In genomic region chr14:55234639-55235038, GRCm38 (mm10) we compare ENCODE assay signal across 25 mouse cellular contexts. TPM values are rescaled to one million over a fixed set of nuclear protein-coding genes. Genes with fewer than 3 reads are reported as not detected.
A peak's percentile ranks its signal among the peaks of the same experiment; 100 is the strongest.
DNase-seq lines count a peak whose midpoint lies in the region; TF ChIP-seq lines count a peak whose summit lies in the region.
"Had no signal": no experiment of that assay in that cellular context is flagged by ENCODE, and none has a peak within 500 bp of the region (broad histone marks: within the 10 kb centered on the region; RNA-seq: fewer than 3 reads in every experiment).

No protein-coding gene starts in this region.

- TF ChIP-seq POLR2A in cerebellum, adult 2 months (IDR thresholded peaks at IDR 0.05; ENCODE audit: borderline replicate concordance, insufficient read depth, low read length): no peak

- no peak overlapping the region for H3K27ac ChIP-seq in cerebellum, adult 2 months (ENCODE audit: insufficient read depth, low read length)
- H3K27ac ChIP-seq: embryonic facial prominence, embryonic 10.5 days; forebrain, embryonic 13.5 days; gastrocnemius, adult 2 months; heart, embryonic 10.5 days; hindbrain, embryonic 13.5 days; hindbrain, postnatal 0 days had no signal

- no peak for TF ChIP-seq CTCF in cerebellum, adult 2 months (IDR thresholded peaks at IDR 0.05; ENCODE audit: borderline replicate concordance, insufficient read depth, low read depth, low read length)

- no peaks in the 10 kb centered on the region for H3K4me1 ChIP-seq in cerebellum, adult 2 months (ENCODE audit: control insufficient read depth, insufficient read depth, low read length)
- H3K4me1 ChIP-seq: embryonic facial prominence, embryonic 10.5 days; forebrain, embryonic 13.5 days; heart, embryonic 10.5 days; hindbrain, embryonic 13.5 days had no signal

- 82% methylated on average over 11 of the region's 11 CpGs for WGBS in cerebellum, adult 2 months

- no peaks in the 10 kb centered on the region for H3K27me3 ChIP-seq in cerebellum, adult 2 months (ENCODE audit: control insufficient read depth, insufficient read depth, low read length)
- H3K27me3 ChIP-seq: forebrain, embryonic 13.5 days; hindbrain, embryonic 13.5 days had no signal

- peak; percentile 19 for DNase-seq in adrenal gland, postnatal 14 days
- no peak for DNase-seq in adrenal gland, postnatal 10 days
- DNase-seq in layer of hippocampus, adult 9-11 months: peak; percentile 6
- no peak for DNase-seq in layer of hippocampus, adult 9-10 months (ENCODE audit: low spot score)
- DNase-seq in right cerebral cortex, adult 18-20 months: peak; percentile 11
- no peak for DNase-seq in right cerebral cortex, postnatal 4 days
- peak; percentile 4 to 7 for DNase-seq in right cerebral cortex, postnatal 36 days (ENCODE audit: low spot score in 2 of 2)
- no peak for DNase-seq in cerebellum, adult 2 months
- DNase-seq: adrenal gland, adult 8-10 months; B cell, adult 2 months; cerebellum, adult 18-20 months; cerebellum, postnatal 10 days; forebrain, postnatal 0 days; gastrocnemius, adult 2 months; gastrocnemius, postnatal 25 days; heart, postnatal 10 days had no signal

- H3K4me3 ChIP-seq in cerebellum, adult 2 months (replicated peaks; ENCODE audit: insufficient read depth, low read depth, low read length): no peak overlapping the region
- H3K4me3 ChIP-seq: embryonic facial prominence, embryonic 10.5 days; forebrain, embryonic 13.5 days; gastrocnemius, adult 2 months; heart, embryonic 10.5 days; hindbrain, embryonic 13.5 days had no signal

RNA-seq across cellular contexts. Expression of gene Dhrs2, which starts 12.8 kb away (rescaled TPM):
- total RNA-seq in adrenal gland, postnatal 14 days (2021): not detected in 2 replicates
- under 1 TPM in 1 of 2 experiments, not detected in 1; 0.24 TPM for total RNA-seq in adrenal gland, postnatal 10 days (2021)
- 1.2 and 1.4 TPM in 2 replicates for polyA plus RNA-seq in cerebellum, adult 2 months (2012; rRNA removed)
- total RNA-seq: adrenal gland, adult 8-10 months; G1E; gastrocnemius, adult 2 months; gastrocnemius, postnatal 25 days; granulocyte monocyte progenitor cell, adult 5-6 weeks; heart, postnatal 10 days had no signal
- polyA plus RNA-seq: CD4-positive, CD25-positive, alpha-beta regulatory T cell, adult 4 months; embryonic facial prominence, embryonic 10.5 days; forebrain, embryonic 13.5 days; G1E; heart, embryonic 10.5 days; heart, embryonic 14.5 days had no signal

Comparison
In these comparisons a context has a peak if more than half of its experiments do, and no peak if none do; other contexts are left out.
1. DNase-seq: peak in adrenal gland, postnatal 14 days (single experiment), layer of hippocampus, adult 9-11 months (single experiment), right cerebral cortex, adult 18-20 months (single experiment) and right cerebral cortex, postnatal 36 days (2 of 2); none in adrenal gland, postnatal 10 days (single experiment), layer of hippocampus, adult 9-10 months (single experiment), right cerebral cortex, postnatal 4 days (single experiment) and cerebellum, adult 2 months (0 of 2).